Mouse (Mus musculus): ENCODE measurements at regions not wholly inside any gene's neighbourhood (a gene's known extent, or its start where the extent isn't known, plus 50 kb on each side); places are given as distances from the start of the nearest gene placed in this dataset.

DNA sequence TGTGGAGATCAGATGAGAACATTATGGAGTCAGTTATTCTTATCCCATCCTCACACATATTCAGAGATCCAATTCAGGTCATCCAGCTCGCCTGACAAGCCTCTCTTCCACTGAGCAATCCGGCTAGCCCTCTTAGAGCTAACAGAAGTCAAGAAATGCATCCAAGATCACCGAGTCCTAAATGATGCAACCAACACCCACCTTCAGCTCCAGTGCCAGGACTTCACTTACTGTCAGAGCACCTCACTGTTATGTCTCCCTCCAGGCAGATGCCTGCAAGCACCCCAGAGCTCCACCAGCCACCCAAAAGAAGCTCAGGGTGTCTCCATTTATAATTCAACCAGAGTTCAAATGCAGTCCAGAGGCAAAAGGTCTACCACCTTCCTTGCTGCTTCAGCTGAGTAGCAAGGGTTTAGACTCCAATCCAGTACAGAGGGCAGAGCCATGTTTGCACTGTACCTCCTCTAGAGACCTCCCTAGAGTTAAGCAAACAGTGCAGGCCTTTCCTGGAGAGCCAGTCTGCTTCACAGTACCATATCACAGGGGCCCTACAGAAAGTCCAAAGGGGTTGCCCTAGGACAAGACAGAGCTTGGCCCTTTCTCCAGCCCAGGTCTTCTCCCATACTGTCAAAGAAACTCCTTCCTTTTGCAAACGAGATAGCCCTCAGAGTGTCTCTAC, 106.3 kb downstream of the Gm10604 start:
- TF ChIP-seq CTCF (IDR thresholded peaks at IDR 0.05) (no peak), EP300 (IDR thresholded peaks at IDR 0.05) (no peak)

Measured in lung, postnatal 0 days (tissue).